In the genomic region with DNA sequence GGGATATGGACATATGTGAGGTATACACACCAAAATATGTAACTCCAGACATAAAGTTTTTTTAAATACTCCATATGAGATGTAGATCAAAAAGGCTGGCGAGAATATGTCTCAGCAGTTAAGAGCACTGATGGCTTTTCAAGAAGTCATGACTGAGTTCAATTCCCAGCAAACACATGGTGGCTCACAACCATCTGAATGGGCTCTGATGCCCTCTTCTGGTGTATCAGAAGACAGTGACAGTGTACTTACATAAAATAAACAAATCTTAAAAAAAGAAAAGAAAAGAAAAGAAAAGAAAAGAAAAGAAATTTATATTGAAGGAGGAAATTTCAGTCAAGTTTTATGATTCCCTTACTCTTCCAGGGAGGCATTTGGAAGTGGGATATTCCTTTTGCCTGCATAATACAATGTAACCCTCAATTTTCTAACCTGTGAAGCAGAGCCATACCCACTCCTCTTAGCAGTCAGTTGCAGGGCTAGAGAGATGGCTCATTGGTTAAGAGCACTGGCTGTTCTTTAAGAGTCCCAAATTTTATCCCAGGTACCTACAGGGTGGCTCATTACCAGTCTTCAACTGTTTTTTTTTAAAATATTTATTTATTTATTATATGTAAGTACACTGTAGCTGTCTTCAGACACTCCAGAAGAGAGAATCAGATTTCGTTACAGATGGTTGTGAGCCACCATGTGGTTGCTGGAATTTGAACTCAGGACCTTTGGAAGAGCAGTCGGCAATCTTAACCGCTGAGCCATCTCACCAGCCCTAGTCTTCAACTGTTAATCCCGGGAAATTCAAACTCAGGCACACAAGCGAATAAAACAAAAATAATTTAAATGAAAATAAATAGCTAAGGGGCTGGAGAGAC, we compare ENCODE assay signal across 8 mouse cellular contexts. TPM values are rescaled to one million over a fixed set of nuclear protein-coding genes. Genes with fewer than 3 reads are reported as not detected.
A peak's percentile ranks its signal among the peaks of the same experiment; 100 is the strongest.
DNase-seq lines count a peak whose midpoint lies in the region; ATAC-seq and TF ChIP-seq lines count a peak whose summit lies in the region.

No protein-coding gene starts in this region.

- peak overlapping the region; percentile 98 for H3K27ac ChIP-seq in heart, adult 2 months
- H3K27ac ChIP-seq in embryonic facial prominence, embryonic 13.5 days: peak overlapping the region; percentile 95
- peak overlapping the region; percentile 92 for H3K27ac ChIP-seq in liver, embryonic 12.5 days
- peak overlapping the region; percentile 83 for H3K27ac ChIP-seq in stomach, embryonic 16.5 days (ENCODE audit: low read length)

- TF ChIP-seq POLR2A in heart, adult 2 months (IDR thresholded peaks at IDR 0.05; ENCODE audit: insufficient read depth, low read depth, low read length): no peak

- no peaks in the 10 kb centered on the region for H3K9me3 ChIP-seq in embryonic facial prominence, embryonic 13.5 days
- H3K9me3 ChIP-seq in liver, embryonic 12.5 days (replicated peaks): no peaks in the 10 kb centered on the region
- no peaks in the 10 kb centered on the region for H3K9me3 ChIP-seq in stomach, embryonic 16.5 days (replicated peaks; ENCODE audit: control insufficient read depth, low read length)

- TF ChIP-seq EP300 in heart, adult 2 months (IDR thresholded peaks at IDR 0.05; ENCODE audit: insufficient read depth, low read depth, low read length): no peak

- DNase-seq in heart, adult 2 months: no peak
- DNase-seq in heart, postnatal 4 days: no peak
- DNase-seq in B cell, adult 2 months: peak; percentile 41 to 57
- no peak for DNase-seq in urinary bladder, adult 2 months (ENCODE audit: low spot score)

- H3K27me3 ChIP-seq in heart, adult 2 months (ENCODE audit: control insufficient read depth, insufficient read depth, low read length): no peaks in the 10 kb centered on the region
- no peaks in the 10 kb centered on the region for H3K27me3 ChIP-seq in embryonic facial prominence, embryonic 13.5 days
- no peaks in the 10 kb centered on the region for H3K27me3 ChIP-seq in liver, embryonic 12.5 days (replicated peaks)
- H3K27me3 ChIP-seq in stomach, embryonic 16.5 days (ENCODE audit: control insufficient read depth, insufficient read depth, low read length): no peaks in the 10 kb centered on the region

- H3K4me3 ChIP-seq in heart, adult 2 months: no peak overlapping the region
- no peak overlapping the region for H3K4me3 ChIP-seq in embryonic facial prominence, embryonic 13.5 days
- H3K4me3 ChIP-seq in liver, embryonic 12.5 days: no peak overlapping the region
- no peak overlapping the region for H3K4me3 ChIP-seq in stomach, embryonic 16.5 days (replicated peaks; ENCODE audit: low read length)

- peak; percentile 63 for TF ChIP-seq CTCF in heart, adult 2 months (IDR thresholded peaks at IDR 0.05)

- no peak overlapping the region for H3K9ac ChIP-seq in heart, adult 2 months (ENCODE audit: low read depth, low read length)
- no peak overlapping the region for H3K9ac ChIP-seq in embryonic facial prominence, embryonic 13.5 days
- H3K9ac ChIP-seq in liver, embryonic 12.5 days: 0 out of 2 replicates have a peak overlapping the region, but pooled peaks have one; percentile 31
- H3K9ac ChIP-seq in stomach, embryonic 16.5 days (ENCODE audit: low read length): no peak overlapping the region

- 5% methylated on average over 6 of the region's 6 CpGs for WGBS in heart, adult 2 months
- WGBS in embryonic facial prominence, embryonic 13.5 days: 8% methylated on average over 6 of the region's 6 CpGs
- whole genome bisulfite sequencing in liver, embryonic 12.5 days (ENCODE audit: insufficient replicate concordance): 7% methylated on average over 6 of the region's 6 CpGs
- WGBS in stomach, embryonic 16.5 days: 10% methylated on average over 6 of the region's 6 CpGs

- peak overlapping the region; percentile 60; the same call in 1 of the 2 replicates for H3K4me2 ChIP-seq in embryonic facial prominence, embryonic 13.5 days
- peak overlapping the region; percentile 16 for H3K4me2 ChIP-seq in liver, embryonic 12.5 days
- 0 out of 2 replicates have a peak overlapping the region, but pooled peaks have one; percentile 25 for H3K4me2 ChIP-seq in stomach, embryonic 16.5 days (ENCODE audit: low read depth, low read length)

- intact Hi-C loops in heart, adult 2 months (cut with DNase I): no loop called here

- no peaks in the 10 kb centered on the region for H3K4me1 ChIP-seq in heart, adult 2 months (ENCODE audit: control insufficient read depth, insufficient read depth, low read length)
- peaks cover 12% of the 10 kb centered on the region for H3K4me1 ChIP-seq in embryonic facial prominence, embryonic 13.5 days
- peaks cover 36% of the 10 kb centered on the region for H3K4me1 ChIP-seq in liver, embryonic 12.5 days
- peaks cover 4% of the 10 kb centered on the region; the same call in 1 of the 2 replicates for H3K4me1 ChIP-seq in stomach, embryonic 16.5 days (ENCODE audit: control insufficient read depth, insufficient read depth, low read length)

- no peak for ATAC-seq in embryonic facial prominence, embryonic 13.5 days (ENCODE audit: insufficient number of reproducible peaks, insufficient read depth, low FRiP score, low TSS enrichment, low read depth)
- no peak for ATAC-seq in liver, embryonic 12.5 days
- ATAC-seq in stomach, embryonic 16.5 days (ENCODE audit: insufficient read depth, low FRiP score): no peak
- ATAC-seq in inflammation-experienced regulatory T-cells, adult 6 months: no peak

- no peaks in the 10 kb centered on the region for H3K36me3 ChIP-seq in heart, adult 2 months (ENCODE audit: control insufficient read depth, insufficient read depth, low read length)
- H3K36me3 ChIP-seq in embryonic facial prominence, embryonic 13.5 days: no peaks in the 10 kb centered on the region
- no peaks in the 10 kb centered on the region for H3K36me3 ChIP-seq in liver, embryonic 12.5 days
- no peaks in the 10 kb centered on the region for H3K36me3 ChIP-seq in stomach, embryonic 16.5 days (ENCODE audit: control insufficient read depth, insufficient read depth, low read length)

- no peaks in the 10 kb centered on the region for H3K79me2 ChIP-seq in heart, adult 2 months (replicated peaks; ENCODE audit: control insufficient read depth, insufficient read depth, low read length)

RNA-seq across cellular contexts. Expression of gene Taf12, which starts 5.1 kb away (rescaled TPM):
- 10 to 100 TPM; 29.8 to 34.6 TPM for total RNA-seq in heart, adult 2 months (2021)
- polyA plus RNA-seq in heart, adult 2 months (2012; rRNA removed): 16.1 and 25.1 TPM in 2 replicates
- 10 to 100 TPM; 20.2 to 23.8 TPM for total RNA-seq in heart, postnatal 4 days (2021)
- polyA plus RNA-seq in embryonic facial prominence, embryonic 13.5 days (2015; fragmentation: Nextera tagmentation; extraction: Ambion mirVana): 52.5 and 57.9 TPM in 2 replicates
- polyA plus RNA-seq in liver, embryonic 12.5 days (2016; fragmentation: Nextera tagmentation; extraction: Ambion mirVana): 61.7 and 61.8 TPM in 2 replicates
- 35.5 and 42.8 TPM in 2 replicates for polyA plus RNA-seq in stomach, embryonic 16.5 days (2015; fragmentation: Nextera tagmentation; extraction: Ambion mirVana)
- 19.4 and 23.4 TPM in 2 replicates for polyA plus RNA-seq in urinary bladder, adult 2 months (2012; rRNA removed)
- polyA plus RNA-seq in inflammation-experienced regulatory T-cells, adult 6 months (2017; shearing (Covaris generic)): 100 to 1,000 TPM in 1 of 3 experiments, 10 to 100 TPM in 2; 78.9 to 105 (median 84.2) TPM

RNA-seq across cellular contexts. Expression of gene Gmeb1, which starts 7.7 kb away (rescaled TPM):
- total RNA-seq in heart, adult 2 months (2021): 10 to 100 TPM in 1 of 2 experiments, 1 to 10 TPM in 1; 8.5 to 10.0 TPM
- 7.7 and 9.5 TPM in 2 replicates for polyA plus RNA-seq in heart, adult 2 months (2012; rRNA removed)
- total RNA-seq in heart, postnatal 4 days (2021): 10 to 100 TPM; 19.4 to 21.1 TPM
- polyA plus RNA-seq in embryonic facial prominence, embryonic 13.5 days (2015; fragmentation: Nextera tagmentation; extraction: Ambion mirVana): 42.6 and 46.2 TPM in 2 replicates
- 19.1 and 19.5 TPM in 2 replicates for polyA plus RNA-seq in liver, embryonic 12.5 days (2016; fragmentation: Nextera tagmentation; extraction: Ambion mirVana)
- 25.6 and 28.7 TPM in 2 replicates for polyA plus RNA-seq in stomach, embryonic 16.5 days (2015; fragmentation: Nextera tagmentation; extraction: Ambion mirVana)
- polyA plus RNA-seq in urinary bladder, adult 2 months (2012; rRNA removed): 9.7 and 12.1 TPM in 2 replicates
- 10 to 100 TPM; 13.0 to 17.0 (median 13.1) TPM for polyA plus RNA-seq in inflammation-experienced regulatory T-cells, adult 6 months (2017; shearing (Covaris generic))

RNA-seq across cellular contexts. Expression of gene Rab42, which starts 34.1 kb away (rescaled TPM):
- 1 to 10 TPM in 1 of 2 experiments, under 1 TPM in 1; 0.73 to 1.1 TPM for total RNA-seq in heart, adult 2 months (2021)
- polyA plus RNA-seq in heart, adult 2 months (2012; rRNA removed): 3.8 and 4.2 TPM in 2 replicates
- total RNA-seq in heart, postnatal 4 days (2021): 1 to 10 TPM; 1.2 to 1.5 TPM
- polyA plus RNA-seq in embryonic facial prominence, embryonic 13.5 days (2015; fragmentation: Nextera tagmentation; extraction: Ambion mirVana): 2.1 and 2.6 TPM in 2 replicates
- 0.61 and 1.0 TPM in 2 replicates for polyA plus RNA-seq in liver, embryonic 12.5 days (2016; fragmentation: Nextera tagmentation; extraction: Ambion mirVana)
- 1.5 and 2.2 TPM in 2 replicates for polyA plus RNA-seq in stomach, embryonic 16.5 days (2015; fragmentation: Nextera tagmentation; extraction: Ambion mirVana)
- polyA plus RNA-seq in urinary bladder, adult 2 months (2012; rRNA removed): 2.3 and 3.6 TPM in 2 replicates
- polyA plus RNA-seq in inflammation-experienced regulatory T-cells, adult 6 months (2017; shearing (Covaris generic)): under 1 TPM in 1 of 3 experiments, not detected in 2; 0.46 TPM

RNA-seq across cellular contexts. Expression of gene Ythdf2, which starts 57.0 kb away (rescaled TPM):
- total RNA-seq in heart, adult 2 months (2021): 10 to 100 TPM; 26.8 to 27.5 TPM
- 9.7 and 17.7 TPM in 2 replicates for polyA plus RNA-seq in heart, adult 2 months (2012; rRNA removed)
- 10 to 100 TPM; 48.2 to 51.9 TPM for total RNA-seq in heart, postnatal 4 days (2021)
- 109 and 124 TPM in 2 replicates for polyA plus RNA-seq in embryonic facial prominence, embryonic 13.5 days (2015; fragmentation: Nextera tagmentation; extraction: Ambion mirVana)
- 53.1 TPM in 2 replicates for polyA plus RNA-seq in liver, embryonic 12.5 days (2016; fragmentation: Nextera tagmentation; extraction: Ambion mirVana)
- 75.6 and 84.2 TPM in 2 replicates for polyA plus RNA-seq in stomach, embryonic 16.5 days (2015; fragmentation: Nextera tagmentation; extraction: Ambion mirVana)
- 22.1 and 22.2 TPM in 2 replicates for polyA plus RNA-seq in urinary bladder, adult 2 months (2012; rRNA removed)
- 100 to 1,000 TPM in 2 of 3 experiments, 10 to 100 TPM in 1; 77.8 to 124 (median 122) TPM for polyA plus RNA-seq in inflammation-experienced regulatory T-cells, adult 6 months (2017; shearing (Covaris generic))

Comparison
In these comparisons a context has a peak if more than half of its experiments do, and no peak if none do; other contexts are left out.
1. DNase-seq: peak in B cell, adult 2 months (2 of 2); none in heart, adult 2 months (0 of 2), heart, postnatal 4 days (single experiment) and urinary bladder, adult 2 months (single experiment).
2. Peak in every context shown above with its lines, with median percentiles within 50 percentile points of each other: H3K27ac ChIP-seq and H3K4me2 ChIP-seq.